Mouse (Mus musculus): Measurements from ENCODE around the gene Psmd5. TPM values are rescaled to one million over a fixed set of nuclear protein-coding genes. Genes with fewer than 3 reads are reported as not detected.
"Not testable (repeated sequence)": the region's sequence is repeated elsewhere in the genome, so short reads cannot be mapped to it uniquely, and the experiment has no call there.

Psmd5 gene
- total RNA-seq, 2 experiments from 2014 or later: 40.3 to 44.3 TPM

DNA sequence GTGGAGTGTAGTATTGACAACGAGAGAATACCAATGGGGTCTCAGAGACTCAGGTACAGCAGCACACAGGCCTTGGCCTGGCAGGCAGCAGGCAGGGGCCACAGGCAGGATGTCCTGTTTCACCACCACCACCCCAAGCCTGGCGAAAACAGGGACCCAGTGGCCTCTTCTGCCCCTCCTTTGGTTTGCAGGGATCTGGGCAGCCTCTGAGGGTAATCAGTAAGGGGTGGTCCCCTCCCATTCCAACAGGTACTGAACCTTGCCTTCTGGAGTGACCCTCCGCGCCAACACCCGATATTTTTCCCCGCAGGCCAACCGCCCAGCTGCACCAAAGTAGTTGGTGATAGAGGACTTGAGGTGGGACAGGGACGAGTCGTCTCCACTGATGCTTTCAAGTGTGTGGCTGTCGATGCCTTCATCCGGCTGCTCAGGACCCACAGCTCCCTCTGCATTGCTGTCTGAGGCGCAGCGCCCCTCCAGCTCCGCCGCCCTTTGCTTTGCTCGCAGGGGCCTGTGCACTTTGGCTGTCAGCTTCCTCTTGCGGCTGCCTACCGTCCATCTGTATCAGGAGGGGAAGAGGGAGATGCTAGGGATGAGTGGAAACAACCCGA, 20.8 kb upstream of the Psmd5 start:
- no peak for DNase-seq

- no peak for DNase-seq
Observed at GRCm38 (mm10) chr2:34893950-34894349, 19.2 kb upstream of the Psmd5 start.

- no peak for DNase-seq
Observed at GRCm38 (mm10) chr2:34884186-34884585, 9.4 kb upstream of the Psmd5 start.

GRCm38 (mm10) chr2:34883190-34883589, 8.4 kb upstream of the Psmd5 start:
- no peak for DNase-seq

GRCm38 (mm10) chr2:34882757-34883156, 8.0 kb upstream of the Psmd5 start:
- no peak for DNase-seq

- DNase-seq: no peak
Observed at GRCm38 (mm10) chr2:34880054-34880453, 5.3 kb upstream of the Psmd5 start.

DNA sequence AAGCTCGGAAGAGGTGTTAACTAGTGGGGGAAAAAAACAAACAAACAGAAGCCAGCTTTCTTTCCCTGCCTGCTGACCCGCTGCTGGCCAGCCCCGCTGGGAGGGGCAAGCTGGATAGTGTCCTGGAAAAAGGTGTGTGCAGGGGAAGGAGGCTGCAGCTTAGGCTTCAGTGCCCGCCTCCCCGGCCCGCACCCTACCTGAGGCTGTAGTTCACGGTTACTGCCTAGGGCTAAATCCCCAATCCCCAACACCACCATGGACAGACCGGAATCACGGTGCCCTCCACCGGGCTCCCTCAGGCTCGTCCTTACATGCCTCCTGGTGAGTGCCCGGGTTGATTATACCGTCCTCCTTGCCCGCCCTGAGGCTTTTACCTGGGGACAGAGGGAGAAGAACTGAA, 497 bp downstream of the Psmd5 start, which contains the start of gene Cutal:
TSS of gene Cutal (plus strand) at position 126 of the 400 bp plus-strand sequence.
- DNase-seq: no peak

- peak; percentile 90 to 92 for DNase-seq
Observed at GRCm38 (mm10) chr2:34870520-34871474, 4.0 kb downstream of the Psmd5 start.

DNA sequence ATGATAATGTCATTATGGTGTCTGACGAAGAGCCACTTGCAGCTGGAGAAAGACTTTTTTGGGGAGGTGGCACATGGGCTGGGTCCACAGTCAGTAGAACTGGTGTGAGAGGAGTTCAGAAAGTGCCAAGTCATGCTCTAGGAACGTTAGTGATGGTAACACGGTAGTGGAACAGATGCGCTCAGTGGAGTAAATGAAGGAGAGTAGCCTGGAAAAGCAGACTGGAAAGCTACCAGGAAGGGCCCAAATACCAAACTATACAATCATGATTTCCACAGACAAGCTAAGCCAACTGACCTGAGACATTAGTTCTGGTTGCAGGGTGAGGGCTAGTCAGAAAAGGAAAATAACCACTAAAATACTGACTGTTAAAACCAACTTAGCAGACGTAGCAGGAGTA, 5.1 kb downstream of the Psmd5 start:
- DNase-seq: no peak

GRCm38 (mm10) chr2:34857728-34858127, 17.0 kb downstream of the Psmd5 start:
- DNase-seq: no peak

DNA sequence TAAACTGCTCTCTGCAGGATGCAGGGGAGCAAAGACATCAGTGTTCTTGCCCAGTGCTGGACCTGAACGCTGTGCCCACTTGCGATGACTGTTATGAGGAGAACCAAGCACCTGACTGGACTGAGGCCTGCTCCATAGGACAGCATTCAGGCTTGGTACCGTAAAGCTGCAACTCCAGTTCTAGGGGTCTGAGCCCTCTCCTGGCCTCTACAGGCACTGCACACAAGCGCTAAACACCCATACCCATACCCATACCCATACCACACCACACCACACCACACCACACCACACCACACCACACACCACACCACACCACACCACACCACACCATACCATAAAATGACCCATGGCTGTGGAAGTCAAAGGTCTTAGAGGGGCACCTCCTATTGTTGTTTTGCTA, 19.5 kb downstream of the Psmd5 start:
- no peak for DNase-seq

GRCm38 (mm10) chr2:34847702-34848101, 27.1 kb downstream of the Psmd5 start:
- no peak for DNase-seq

GRCm38 (mm10) chr2:34843211-34843939, 31.4 kb downstream of the Psmd5 start:
- DNase-seq: no peak

- peak; percentile 46 to 50 for DNase-seq
Observed at GRCm38 (mm10) chr2:34841706-34842105, 33.1 kb downstream of the Psmd5 start.

DNA sequence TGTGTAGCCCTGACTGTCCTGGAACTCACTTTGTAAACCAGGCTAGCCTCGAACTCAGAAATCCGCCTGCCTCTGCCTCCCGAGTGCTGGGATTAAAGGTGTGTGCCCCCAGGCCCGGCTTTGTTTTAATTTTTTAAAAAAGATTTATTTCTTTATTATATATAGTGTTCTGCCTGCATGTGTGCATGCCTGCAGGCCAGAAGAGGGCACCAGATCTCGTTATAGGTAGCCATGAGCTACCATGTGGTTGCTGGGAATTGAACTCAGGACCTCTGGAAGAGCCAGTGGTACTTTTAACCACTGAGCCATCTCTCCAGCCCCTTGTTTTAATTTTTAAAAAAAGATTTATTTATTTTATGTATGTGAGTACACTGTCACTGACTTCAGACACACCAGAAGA, 34.6 kb downstream of the Psmd5 start:
- DNase-seq: not testable (repeated sequence)

DNA sequence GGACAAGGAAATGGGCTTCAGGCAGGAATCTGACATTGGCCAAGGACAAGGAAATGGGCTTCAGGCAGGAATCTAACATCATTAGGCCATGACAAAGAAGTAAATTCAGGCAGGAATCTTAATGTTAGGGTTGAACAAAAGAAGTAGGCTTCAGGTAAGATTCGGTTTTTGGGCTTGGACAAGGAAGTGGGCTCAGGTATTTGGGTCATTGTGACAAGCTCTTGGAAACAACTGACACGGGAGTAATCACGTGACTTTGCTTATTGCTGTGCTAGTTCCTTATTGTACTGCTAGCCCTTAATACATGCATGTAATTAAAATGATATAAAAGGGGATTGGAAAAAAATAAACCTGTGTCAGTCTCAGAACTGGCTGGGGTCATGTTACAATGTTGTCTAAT, 39.1 kb downstream of the Psmd5 start:
- DNase-seq: no peak

DNA sequence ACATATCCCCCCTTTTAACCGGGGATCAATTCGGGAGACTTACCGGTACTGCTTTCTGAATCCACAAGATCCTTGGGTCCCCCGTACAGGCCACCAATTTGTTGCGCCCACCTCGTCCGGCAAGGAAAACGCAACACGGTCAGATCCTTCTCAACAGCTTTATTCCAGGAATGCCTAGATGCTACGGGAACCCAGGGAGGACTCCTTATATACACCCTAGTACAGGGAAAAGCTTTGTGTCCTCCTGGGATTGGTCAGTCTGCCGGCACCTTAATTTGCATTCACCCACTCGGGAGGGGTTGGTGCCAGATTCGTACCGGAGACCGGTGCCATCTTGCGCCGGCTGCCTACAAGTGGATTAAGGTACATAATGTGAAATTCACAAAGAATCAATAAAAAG, 41.1 kb downstream of the Psmd5 start:
- DNase-seq: no peak

GRCm38 (mm10) chr2:34832766-34833457, 41.9 kb downstream of the Psmd5 start, which contains the start of gene Gm34653:
Gene Gm34653, plus strand, starts transcription at chr2:34833007.
- DNase-seq: not testable (repeated sequence)

DNA sequence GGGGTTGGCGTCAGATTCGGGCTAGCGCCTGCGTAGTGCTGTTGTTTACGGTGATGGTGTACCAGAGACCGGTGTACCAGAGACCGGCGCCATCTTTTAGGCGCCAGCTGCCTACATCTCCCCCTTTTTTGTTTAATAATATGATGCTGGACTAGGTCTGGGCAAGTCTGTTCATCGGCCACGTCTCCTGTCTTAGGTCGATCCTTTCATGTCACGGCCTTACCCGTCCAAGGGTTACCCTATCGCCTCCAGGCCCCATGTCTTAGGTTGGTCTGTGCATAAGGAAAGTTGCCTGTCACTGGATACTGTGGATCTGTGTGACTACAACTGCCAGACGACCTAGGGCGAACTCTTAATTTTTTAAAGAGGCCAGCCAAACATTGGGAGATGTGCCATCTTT, 44.7 kb downstream of the Psmd5 start:
- not testable (repeated sequence) for DNase-seq

DNA sequence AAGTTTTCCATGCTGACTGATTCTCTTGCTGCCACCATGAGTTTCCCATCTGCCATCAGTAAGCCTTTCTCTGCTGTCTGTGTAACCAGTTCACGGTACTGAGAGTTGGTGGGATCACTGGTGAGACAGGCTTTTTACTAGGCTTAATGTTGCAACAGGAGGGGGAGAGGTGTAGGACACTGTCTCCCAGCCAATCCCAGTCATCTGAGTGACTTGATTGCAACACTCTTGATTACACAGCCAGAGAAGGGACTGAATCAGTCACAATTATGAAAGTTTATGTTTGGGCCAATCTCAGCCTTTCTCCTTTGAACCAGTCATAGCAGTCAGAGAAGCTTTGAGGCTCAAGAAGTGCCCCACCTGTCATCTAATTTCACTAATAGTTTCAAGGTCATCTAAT, 46.7 kb downstream of the Psmd5 start:
- DNase-seq: no peak

DNA sequence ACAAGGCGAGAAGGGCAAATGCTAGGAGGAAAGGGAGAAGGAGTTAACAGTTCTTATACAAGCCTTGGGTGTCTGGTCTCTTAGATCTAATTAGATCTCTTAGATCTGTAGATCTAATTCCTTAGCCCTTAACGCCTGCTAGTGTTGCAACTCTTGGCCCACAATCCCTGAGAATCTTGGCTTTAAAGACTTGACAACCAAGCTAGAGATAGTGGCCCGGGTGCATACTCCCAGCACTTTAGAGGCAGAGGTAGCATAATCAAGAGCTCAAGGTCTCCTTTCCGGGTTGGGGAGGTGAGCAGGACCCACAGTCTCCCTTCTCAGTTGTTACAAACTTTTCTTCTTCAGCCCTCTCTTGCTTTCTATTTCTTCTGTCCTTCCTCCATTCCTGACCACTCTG, 47.2 kb downstream of the Psmd5 start:
- DNase-seq: no peak

Measured in layer of hippocampus, postnatal 36 days (tissue).